Mouse (Mus musculus) hindbrain, embryonic 16.5 days (tissue): ENCODE measurements around the gene Ssbp2. TPM values are rescaled to one million over a fixed set of nuclear protein-coding genes. Genes with fewer than 3 reads are reported as not detected.

ENCODE experiments used
- ATAC-seq: fragments of 200-750 bp; cut with Nextera tagmentation; 2 replicates; pipeline ENCODE4 v1.8.0; 2017; ENCODE audit warnings: moderate TSS enrichment, moderate library complexity
- H3K27ac ChIP-seq: fragments of 300-500 bp; sonication (generic); 2 replicates; pipeline ENCODE4 v1.5.1; 2014; ENCODE audit warnings: low read depth, mild to moderate bottlenecking, control low read depth, low read length, moderate library complexity
- H3K27me3 ChIP-seq: fragments of 300-500 bp; sonication (generic); replicated peaks from 2 replicates; pipeline ENCODE4 v1.6.1; 2014; ENCODE audit warnings: low read length; ENCODE audit not compliant: control insufficient read depth, insufficient read depth
- H3K36me3 ChIP-seq: fragments of 300-500 bp; sonication (generic); 2 replicates; pipeline ENCODE4 v1.6.1; 2014; ENCODE audit warnings: mild to moderate bottlenecking, low read length, moderate library complexity, mixed read lengths; ENCODE audit not compliant: control insufficient read depth, insufficient read depth
- H3K4me1 ChIP-seq: fragments of 300-500 bp; sonication (generic); 2 replicates; pipeline ENCODE4 v1.6.1; 2014; ENCODE audit warnings: low read depth, low read length; ENCODE audit not compliant: control insufficient read depth, insufficient read depth
- H3K4me2 ChIP-seq: fragments of 300-500 bp; sonication (generic); 2 replicates; pipeline ENCODE4 v1.6.1; 2014; ENCODE audit warnings: mild to moderate bottlenecking, low read length, control low read depth, moderate library complexity
- H3K4me3 ChIP-seq: fragments of 300-500 bp; sonication (generic); 2 replicates; pipeline ENCODE4 v1.5.1; 2014; ENCODE audit warnings: mild to moderate bottlenecking, low read length, control low read depth, moderate library complexity
- H3K9ac ChIP-seq: fragments of 300-500 bp; sonication (generic); 2 replicates; pipeline ENCODE4 v1.6.1; 2014; ENCODE audit warnings: low read depth, mild to moderate bottlenecking, control low read depth, low read length, moderate library complexity
- H3K9me3 ChIP-seq: fragments of 300-500 bp; sonication (generic); 2 replicates; pipeline ENCODE4 v1.6.1; 2014; ENCODE audit warnings: mild to moderate bottlenecking, low read length, moderate library complexity; ENCODE audit not compliant: control insufficient read depth
- WGBS: fragments of 180-500 bp; shearing (Covaris S2); extraction: QIAGEN DNeasy Blood & Tissue Kit; methylation state at CpG from one replicate; pipeline ENCODE4 v1.1.7; 2014; 5-methylcytosine and 5-hydroxymethylcytosine counted together
- polyA plus RNA-seq: library from polyadenylated mRNA; unstranded; fragments of >200 nt; fragmentation: Nextera tagmentation; extraction: Ambion mirVana; gene quantifications from 2 replicates; pipeline ENCODE4 v1.2.1, GENCODE M21; 2015

Ssbp2 gene
- polyA plus RNA-seq, 1 experiment from 2014 or later = 197 TPM

DNA sequence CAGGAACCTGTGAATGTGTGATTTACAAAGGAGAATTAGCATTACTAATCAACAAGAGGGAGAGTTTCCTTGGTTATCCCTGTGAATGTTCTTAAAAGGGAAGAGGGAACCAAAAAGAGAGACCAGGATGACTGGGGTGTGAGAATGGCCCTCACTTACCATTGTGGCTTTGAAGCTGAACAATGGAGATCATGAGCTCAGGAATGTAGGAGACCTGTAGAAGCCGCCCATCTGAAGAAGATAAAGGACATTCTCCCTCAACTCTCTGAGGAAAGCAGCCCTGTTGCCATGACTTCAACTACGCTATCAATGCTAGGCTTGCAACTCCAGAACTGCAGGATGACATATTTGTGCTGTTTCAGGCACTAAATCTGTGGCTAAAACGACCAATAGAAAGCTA, 22.2 kb upstream of the Ssbp2 start:
- H3K36me3 ChIP-seq = no peaks in the 10 kb centered on the region
- no peak overlapping the region for H3K4me2 ChIP-seq
- no peak for ATAC-seq
- no peaks in the 10 kb centered on the region for H3K27me3 ChIP-seq
- H3K4me1 ChIP-seq = no peaks in the 10 kb centered on the region
- no peak overlapping the region for H3K27ac ChIP-seq
- H3K9ac ChIP-seq = no peak overlapping the region
- no peak overlapping the region for H3K4me3 ChIP-seq
- 63% methylated on average over 3 of the region's 3 CpGs for WGBS
- H3K9me3 ChIP-seq = no peaks in the 10 kb centered on the region

DNA sequence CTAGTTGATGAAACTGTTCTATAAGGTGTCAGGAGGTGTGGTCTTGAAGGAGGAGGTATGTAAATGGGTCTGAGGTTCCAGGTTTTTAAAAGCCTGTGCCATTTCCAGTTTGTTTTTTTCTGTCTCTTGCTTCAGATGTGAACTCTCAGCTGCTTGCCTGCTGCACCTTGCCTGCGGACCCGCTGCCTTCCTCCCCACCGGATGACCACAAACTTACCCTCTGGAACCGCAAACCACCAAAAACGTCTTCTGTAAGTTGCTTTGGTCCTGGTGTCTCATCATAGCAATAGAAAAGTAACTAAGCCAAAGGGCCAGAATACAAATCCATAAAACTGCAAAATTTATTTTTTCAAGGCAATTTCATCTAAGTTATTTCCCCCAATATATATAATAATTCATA, 18.6 kb upstream of the Ssbp2 start:
- ATAC-seq = no peak
- Histone ChIP-seq H3K9me3 (no peaks in the 10 kb centered on the region), H3K4me1 (no peaks in the 10 kb centered on the region), H3K4me3 (no peak overlapping the region), H3K4me2 (no peak overlapping the region), H3K36me3 (no peaks in the 10 kb centered on the region), H3K27me3 (no peaks in the 10 kb centered on the region), H3K27ac (no peak overlapping the region), H3K9ac (no peak overlapping the region)
- WGBS = 96% methylated on average over 5 of the region's 5 CpGs

DNA sequence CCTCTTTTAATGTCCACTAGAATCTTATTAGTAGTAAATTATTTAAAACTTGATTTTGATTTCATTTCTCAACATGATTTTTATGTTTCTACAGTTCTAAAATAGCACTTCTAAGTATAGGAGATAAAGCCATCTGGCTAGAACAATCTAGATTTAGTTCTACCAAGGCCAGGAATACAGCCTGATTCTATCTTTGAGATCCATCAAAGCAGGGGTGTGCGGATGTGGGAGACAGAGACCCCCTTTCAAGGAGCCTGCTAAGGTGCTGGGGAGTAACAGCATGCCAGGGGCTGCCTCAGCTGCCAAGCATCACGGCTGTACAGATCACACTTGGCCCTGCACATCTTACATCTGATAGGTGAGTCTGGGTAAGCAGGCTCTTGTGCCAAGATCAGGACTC, 13.4 kb upstream of the Ssbp2 start:
- H3K9ac ChIP-seq = no peak overlapping the region
- H3K27ac ChIP-seq = no peak overlapping the region
- no peaks in the 10 kb centered on the region for H3K4me1 ChIP-seq
- H3K36me3 ChIP-seq = no peaks in the 10 kb centered on the region
- no peaks in the 10 kb centered on the region for H3K9me3 ChIP-seq
- WGBS = 87% methylated on average over 2 of the region's 2 CpGs
- H3K4me2 ChIP-seq = no peak overlapping the region
- no peak for ATAC-seq
- no peak overlapping the region for H3K4me3 ChIP-seq
- no peaks in the 10 kb centered on the region for H3K27me3 ChIP-seq

DNA sequence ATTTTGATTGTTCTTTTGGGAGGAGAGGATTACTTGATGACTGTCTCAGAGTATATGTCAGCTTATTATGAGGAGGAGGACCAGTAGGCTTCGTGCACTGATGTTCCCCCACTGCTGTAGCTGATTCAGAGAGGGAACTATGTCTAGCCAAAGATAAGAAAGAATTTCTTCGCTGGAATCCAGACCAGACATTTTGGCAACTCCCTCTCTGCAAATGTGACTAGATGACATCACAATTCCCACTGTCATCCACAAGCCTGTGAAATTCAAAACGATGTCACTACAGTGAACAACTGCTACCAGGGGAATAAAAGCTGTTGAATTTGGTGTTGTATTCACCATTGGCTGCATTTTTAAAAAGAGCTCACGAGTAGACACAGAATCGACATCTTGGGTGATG, 11.1 kb upstream of the Ssbp2 start:
- Histone ChIP-seq H3K4me1 (no peaks in the 10 kb centered on the region), H3K4me3 (no peak overlapping the region), H3K27ac (no peak overlapping the region), H3K36me3 (no peaks in the 10 kb centered on the region), H3K9me3 (no peaks in the 10 kb centered on the region), H3K4me2 (no peak overlapping the region), H3K27me3 (no peaks in the 10 kb centered on the region), H3K9ac (no peak overlapping the region)
- WGBS = 73% methylated on average over 5 of the region's 5 CpGs
- ATAC-seq = no peak

GRCm38 (mm10) chr13:91451405-91452166, 8.5 kb upstream of the Ssbp2 start:
- H3K36me3 ChIP-seq = no peaks in the 10 kb centered on the region
- no peaks in the 10 kb centered on the region for H3K27me3 ChIP-seq
- H3K9ac ChIP-seq = no peak overlapping the region
- no peak overlapping the region for H3K4me2 ChIP-seq
- no peak overlapping the region for H3K4me3 ChIP-seq
- H3K9me3 ChIP-seq = no peaks in the 10 kb centered on the region
- no peak for ATAC-seq
- H3K4me1 ChIP-seq = no peaks in the 10 kb centered on the region
- H3K27ac ChIP-seq = no peak overlapping the region
- WGBS = 74% methylated on average over 3 of the region's 3 CpGs

GRCm38 (mm10) chr13:91452269-91452668, 7.8 kb upstream of the Ssbp2 start:
- ATAC-seq = no peak
- no peak overlapping the region for H3K9ac ChIP-seq

GRCm38 (mm10) chr13:91453236-91453635, 6.8 kb upstream of the Ssbp2 start:
- 84% methylated on average over 3 of the region's 3 CpGs for WGBS
- ATAC-seq = no peak
- H3K27ac ChIP-seq = no peak overlapping the region

More at GRCm38 (mm10) chr13:91452269-91452668, 7.8 kb upstream of the Ssbp2 start:
- no peaks in the 10 kb centered on the region for H3K27me3 ChIP-seq
- H3K4me2 ChIP-seq = no peak overlapping the region
- H3K4me3 ChIP-seq = no peak overlapping the region
- H3K4me1 ChIP-seq = no peaks in the 10 kb centered on the region
- H3K9me3 ChIP-seq = no peaks in the 10 kb centered on the region
- no peak overlapping the region for H3K27ac ChIP-seq
- 96% methylated on average over 3 of the region's 3 CpGs for WGBS
- no peaks in the 10 kb centered on the region for H3K36me3 ChIP-seq

GRCm38 (mm10) chr13:91456041-91456440, 4.0 kb upstream of the Ssbp2 start:
- no peak for ATAC-seq
- Histone ChIP-seq H3K9ac (no peak overlapping the region), H3K4me2 (no peak overlapping the region), H3K27ac (no peak overlapping the region), H3K4me1 (peaks cover 11% of the 10 kb centered on the region), H3K27me3 (no peaks in the 10 kb centered on the region), H3K9me3 (no peaks in the 10 kb centered on the region), H3K36me3 (no peaks in the 10 kb centered on the region), H3K4me3 (no peak overlapping the region)
- WGBS = 73% methylated on average over 2 of the region's 2 CpGs

More at GRCm38 (mm10) chr13:91453236-91453635, 6.8 kb upstream of the Ssbp2 start:
- no peaks in the 10 kb centered on the region for H3K36me3 ChIP-seq
- H3K9ac ChIP-seq = no peak overlapping the region
- no peaks in the 10 kb centered on the region for H3K4me1 ChIP-seq
- no peaks in the 10 kb centered on the region for H3K9me3 ChIP-seq
- H3K4me3 ChIP-seq = no peak overlapping the region
- H3K27me3 ChIP-seq = no peaks in the 10 kb centered on the region
- no peak overlapping the region for H3K4me2 ChIP-seq

- 75% methylated on average over 3 of the region's 3 CpGs for WGBS
- Histone ChIP-seq H3K9me3 (no peaks in the 10 kb centered on the region), H3K4me1 (peaks cover 11% of the 10 kb centered on the region), H3K9ac (no peak overlapping the region), H3K36me3 (no peaks in the 10 kb centered on the region), H3K4me2 (no peak overlapping the region), H3K4me3 (no peak overlapping the region), H3K27me3 (no peaks in the 10 kb centered on the region), H3K27ac (no peak overlapping the region)
- no peak for ATAC-seq
These were observed 3.3 kb upstream of the Ssbp2 start for GRCm38 (mm10) chr13:91456735-91457134.
